Mouse (Mus musculus) stomach, embryonic 16.5 days (tissue): ENCODE data around the gene Katnb1. TPM values are rescaled to one million over a fixed set of nuclear protein-coding genes. Genes with fewer than 3 reads are reported as not detected.

Experiments used
- ATAC-seq: fragments of 200-750 bp; cut with Nextera tagmentation; 2 replicates; pipeline ENCODE4 v1.8.0; 2017; ENCODE audit warnings: moderate number of reproducible peaks, moderate TSS enrichment; ENCODE audit not compliant: insufficient read depth, low FRiP score
- H3K27ac ChIP-seq: fragments of 300-500 bp; sonication (generic); 2 replicates; pipeline ENCODE4 v1.5.1; 2014; ENCODE audit warnings: low read length
- H3K27me3 ChIP-seq: fragments of 300-500 bp; sonication (generic); 2 replicates; pipeline ENCODE4 v1.6.1; 2014; ENCODE audit warnings: low read length, control low read depth, mixed read lengths; ENCODE audit not compliant: control insufficient read depth, insufficient read depth
- H3K36me3 ChIP-seq: fragments of 300-500 bp; sonication (generic); 2 replicates; pipeline ENCODE4 v1.6.1; 2014; ENCODE audit warnings: low read length; ENCODE audit not compliant: control insufficient read depth, insufficient read depth
- H3K4me1 ChIP-seq: fragments of 300-500 bp; sonication (generic); 2 replicates; pipeline ENCODE4 v1.6.1; 2014; ENCODE audit warnings: low read length, control low read depth, mixed read lengths; ENCODE audit not compliant: control insufficient read depth, insufficient read depth
- H3K4me2 ChIP-seq: fragments of 300-500 bp; sonication (generic); 2 replicates; pipeline ENCODE4 v1.6.1; 2014; ENCODE audit warnings: low read depth, low read length, mixed read lengths
- H3K4me3 ChIP-seq: fragments of 300-500 bp; sonication (generic); replicated peaks from 2 replicates; pipeline ENCODE4 v1.5.1; 2014; ENCODE audit warnings: mild to moderate bottlenecking, low read length
- H3K9ac ChIP-seq: fragments of 300-500 bp; sonication (generic); 2 replicates; pipeline ENCODE4 v1.6.1; 2014; ENCODE audit warnings: low read length
- H3K9me3 ChIP-seq: fragments of 300-500 bp; sonication (generic); replicated peaks from 2 replicates; pipeline ENCODE4 v1.6.1; 2016; ENCODE audit warnings: low read length, control low read depth; ENCODE audit not compliant: control insufficient read depth
- WGBS: fragments of 180-500 bp; shearing (Covaris S2); extraction: QIAGEN DNeasy Blood & Tissue Kit; methylation state at CpG from one replicate; pipeline ENCODE4 v1.1.7; 2014; 5-methylcytosine and 5-hydroxymethylcytosine counted together
- polyA plus RNA-seq: library from polyadenylated mRNA; unstranded; fragments of >200 nt; fragmentation: Nextera tagmentation; extraction: Ambion mirVana; gene quantifications from 2 replicates; pipeline ENCODE4 v1.2.1, GENCODE M21; 2015

The Katnb1 gene
- polyA plus RNA-seq, 1 experiment from 2014 or later, result 21.2 TPM

DNA sequence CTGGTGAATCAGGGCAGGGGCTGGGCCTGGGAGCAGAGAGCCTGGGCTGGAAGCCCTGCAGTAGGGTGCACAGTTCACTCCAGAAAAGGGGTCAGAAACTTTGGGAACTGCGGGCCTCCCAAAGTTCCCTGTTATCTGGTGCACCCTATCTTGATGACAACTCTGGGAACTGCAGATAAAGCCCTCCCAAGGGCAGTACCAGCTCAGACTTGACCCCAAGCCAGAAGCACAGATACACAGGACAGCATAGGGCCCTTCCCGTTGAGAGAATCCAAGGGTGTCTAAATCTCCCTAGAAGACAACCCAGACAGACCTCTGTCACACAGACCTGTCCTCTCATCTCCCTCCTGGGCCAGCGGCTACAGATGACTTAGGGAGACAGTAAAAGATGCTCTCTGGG lies 69.6 kb downstream of the Katnb1 start:
- 76% methylated on average over 3 of the region's 3 CpGs for WGBS
- no peak overlapping the region for H3K4me2 ChIP-seq
- no peak overlapping the region for H3K4me3 ChIP-seq
- H3K27me3 ChIP-seq, result no peaks in the 10 kb centered on the region
- no peak for ATAC-seq
- H3K9me3 ChIP-seq, result no peaks in the 10 kb centered on the region
- peaks cover 3% of the 10 kb centered on the region for H3K4me1 ChIP-seq
- no peak overlapping the region for H3K9ac ChIP-seq
- no peaks in the 10 kb centered on the region for H3K36me3 ChIP-seq
- no peak overlapping the region for H3K27ac ChIP-seq

Other genes starting within 250 kb of the Katnb1 start
- gene Coq9, start 242.9 kb upstream of the Katnb1 start, polyA plus RNA-seq, result 84.6 and 94.3 TPM in 2 replicates
- 78.3 and 84.7 TPM in 2 replicates for gene Ciapin1, start 242.8 kb upstream of the Katnb1 start, polyA plus RNA-seq
- gene Polr2c, start 223.7 kb upstream of the Katnb1 start, polyA plus RNA-seq, result 128 and 129 TPM in 2 replicates
- 28.8 and 29.5 TPM in 2 replicates for gene Dok4, start 204.9 kb upstream of the Katnb1 start, polyA plus RNA-seq
- 10.9 and 14.8 TPM in 2 replicates for gene Ccdc102a, start 163.1 kb upstream of the Katnb1 start, polyA plus RNA-seq
- gene Adgrg5, start 157.5 kb upstream of the Katnb1 start, polyA plus RNA-seq, result 0.44 and 0.45 TPM in 2 replicates
- 51.1 and 65.2 TPM in 2 replicates for gene Adgrg1, start 106.4 kb upstream of the Katnb1 start, polyA plus RNA-seq
- 3.2 and 3.7 TPM in 2 replicates for gene Adgrg3, start 63.5 kb upstream of the Katnb1 start, polyA plus RNA-seq
- 0.14 TPM in 1 of 2 replicates, not detected in the other for gene Drc7, start 26.1 kb upstream of the Katnb1 start, polyA plus RNA-seq
- 13.3 and 13.6 TPM in 2 replicates for gene Kifc3, start 121.6 kb downstream of the Katnb1 start, polyA plus RNA-seq
- gene Cngb1, start 225.4 kb downstream of the Katnb1 start, polyA plus RNA-seq, result 0.28 and 0.81 TPM in 2 replicates
- not detected in 2 replicates for gene Tepp, start 229.4 kb downstream of the Katnb1 start, polyA plus RNA-seq